Mouse (Mus musculus) C2C12 (cell line): ENCODE results near the gene Il4i1.

Source experiments
- CTCF ChIP-seq: IDR thresholded peaks from one replicate; pipeline ENCODE4 v1.5.1; 2011; ENCODE audit not compliant: control insufficient read depth, insufficient read depth, insufficient read length
- FOSL1 ChIP-seq: IDR thresholded peaks from one replicate; pipeline ENCODE4 v1.8.0; 2011; ENCODE audit warnings: mild to moderate bottlenecking, low read length; ENCODE audit not compliant: poor library complexity, insufficient read depth, severe bottlenecking
- MAX ChIP-seq: IDR thresholded peaks from one replicate; pipeline ENCODE4 v1.6.1; 2011; ENCODE audit warnings: mild to moderate bottlenecking, control low read depth
- MYOG ChIP-seq: IDR thresholded peaks from one replicate; pipeline ENCODE4 v1.6.1; 2011; ENCODE audit not compliant: control insufficient read depth, insufficient read length; ENCODE audit errors: extremely low read depth
- USF1 ChIP-seq: IDR thresholded peaks from one replicate; pipeline ENCODE4 v1.6.1; 2011; ENCODE audit warnings: low read depth, mild to moderate bottlenecking, control low read depth, moderate library complexity

DNA sequence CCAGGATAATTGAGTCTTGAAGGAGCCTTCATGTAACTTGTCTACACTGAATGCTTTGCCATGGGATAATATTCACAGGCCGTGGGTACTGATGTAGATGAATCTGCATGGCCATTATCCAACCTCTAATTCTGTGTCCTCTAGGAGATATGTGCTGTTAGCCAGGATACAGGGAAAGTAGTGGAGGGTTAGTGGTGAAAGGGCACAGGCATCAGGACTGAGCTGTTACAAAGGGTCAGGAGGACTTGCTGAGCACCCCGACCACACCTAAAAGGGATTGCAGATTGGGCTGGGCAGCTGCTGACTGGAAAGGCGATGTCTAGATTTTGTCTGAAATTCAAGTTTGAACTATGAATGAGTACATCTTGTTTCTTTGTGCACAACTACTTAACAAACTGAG is 4.3 kb downstream of the Il4i1 start:
- TF ChIP-seq CTCF (no peak), FOSL1 (no peak), MAX (no peak), MYOG (no peak), USF1 (no peak)
